Mouse (Mus musculus) cortical plate, adult 2 months (tissue): ENCODE results near the gene 1810062G17Rik. TPM values are rescaled to one million over a fixed set of nuclear protein-coding genes. Genes with fewer than 3 reads are reported as not detected.
A peak's percentile ranks its signal among the peaks of the same experiment; 100 is the strongest.

Experiments
- H3K27ac ChIP-seq: fragments of 200-500 bp; 2 replicates; pipeline ENCODE4 v1.5.1; 2012; ENCODE audit warnings: low read length, control low read depth, inconsistent platforms; ENCODE audit not compliant: insufficient read depth
- H3K4me1 ChIP-seq: fragments of 200-500 bp; 2 replicates; pipeline ENCODE4 v1.6.1; 2011; ENCODE audit warnings: low read length; ENCODE audit not compliant: control insufficient read depth, insufficient read depth
- H3K4me3 ChIP-seq: fragments of 200-500 bp; 2 replicates; pipeline ENCODE4 v1.5.1; 2011; ENCODE audit warnings: mild to moderate bottlenecking, low read length, control low read depth; ENCODE audit not compliant: insufficient read depth
- CTCF ChIP-seq: fragments of 200-500 bp; IDR thresholded peaks from 2 replicates; pipeline ENCODE4 v1.5.1; 2011; ENCODE audit warnings: mild to moderate bottlenecking, control low read depth, low read length; ENCODE audit not compliant: insufficient read depth; ENCODE audit errors: extremely low read depth
- POLR2A ChIP-seq: fragments of 200-500 bp; IDR thresholded peaks from 2 replicates; pipeline ENCODE4 v1.6.1; 2011; ENCODE audit warnings: mild to moderate bottlenecking, low read length, control low read depth; ENCODE audit not compliant: insufficient read depth; ENCODE audit errors: extremely low read depth
- polyA plus RNA-seq: library from polyadenylated mRNA; depleted of rRNA; stranded (reverse); fragments of >200 nt; gene quantifications from 2 replicates; pipeline ENCODE4 v1.2.3, GENCODE M21; 2012

The 1810062G17Rik gene
- polyA plus RNA-seq, 1 experiment, result 0.15 TPM

DNA sequence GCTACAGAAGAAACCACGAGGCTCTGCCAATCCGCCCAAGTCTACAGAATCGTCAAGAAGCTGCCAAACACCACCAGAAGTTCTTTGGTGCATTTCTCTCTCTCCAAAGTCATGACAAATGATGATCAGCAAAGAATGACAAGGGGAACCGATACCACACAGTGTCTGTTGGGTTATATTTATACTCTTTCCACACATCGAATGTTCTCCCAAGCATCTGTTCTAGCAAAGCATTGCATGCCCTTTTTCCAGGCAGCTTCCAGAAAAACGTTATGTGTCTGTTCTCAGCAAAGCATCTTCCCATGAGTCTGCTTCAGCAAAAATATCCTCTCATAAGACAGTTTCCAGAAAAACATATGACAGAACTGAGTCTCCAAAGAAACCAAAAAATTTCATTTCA, 11.1 kb downstream of the 1810062G17Rik start:
- Histone ChIP-seq H3K27ac (no peak overlapping the region), H3K4me1 (no peaks in the 10 kb centered on the region; the same call in 1 of the 2 replicates), H3K4me3 (no peak overlapping the region)
- TF ChIP-seq POLR2A, result no peak
- TF ChIP-seq CTCF, result no peak

DNA sequence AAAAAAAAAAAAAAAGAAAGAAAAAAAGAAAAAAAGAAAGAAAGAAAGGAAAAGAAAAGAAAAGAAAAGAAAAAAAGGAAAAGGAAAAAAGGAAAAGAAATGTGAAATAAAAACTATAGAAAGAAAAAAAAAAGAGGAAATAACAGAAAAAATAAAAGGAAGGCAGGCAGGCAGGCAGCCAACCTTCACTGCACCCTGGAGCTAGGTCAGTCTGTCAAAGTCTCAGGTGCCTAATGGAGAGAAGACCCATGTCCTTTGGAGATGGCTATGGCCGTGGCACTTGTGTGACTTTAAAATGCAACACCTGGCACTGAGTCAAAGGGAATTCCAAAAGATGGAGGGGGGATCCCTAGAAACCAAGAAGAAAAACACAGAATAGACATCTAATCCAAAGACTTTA, 12.6 kb downstream of the 1810062G17Rik start:
- Histone ChIP-seq H3K4me1 (no peaks in the 10 kb centered on the region; the same call in 1 of the 2 replicates), H3K27ac (no peak overlapping the region)

DNA sequence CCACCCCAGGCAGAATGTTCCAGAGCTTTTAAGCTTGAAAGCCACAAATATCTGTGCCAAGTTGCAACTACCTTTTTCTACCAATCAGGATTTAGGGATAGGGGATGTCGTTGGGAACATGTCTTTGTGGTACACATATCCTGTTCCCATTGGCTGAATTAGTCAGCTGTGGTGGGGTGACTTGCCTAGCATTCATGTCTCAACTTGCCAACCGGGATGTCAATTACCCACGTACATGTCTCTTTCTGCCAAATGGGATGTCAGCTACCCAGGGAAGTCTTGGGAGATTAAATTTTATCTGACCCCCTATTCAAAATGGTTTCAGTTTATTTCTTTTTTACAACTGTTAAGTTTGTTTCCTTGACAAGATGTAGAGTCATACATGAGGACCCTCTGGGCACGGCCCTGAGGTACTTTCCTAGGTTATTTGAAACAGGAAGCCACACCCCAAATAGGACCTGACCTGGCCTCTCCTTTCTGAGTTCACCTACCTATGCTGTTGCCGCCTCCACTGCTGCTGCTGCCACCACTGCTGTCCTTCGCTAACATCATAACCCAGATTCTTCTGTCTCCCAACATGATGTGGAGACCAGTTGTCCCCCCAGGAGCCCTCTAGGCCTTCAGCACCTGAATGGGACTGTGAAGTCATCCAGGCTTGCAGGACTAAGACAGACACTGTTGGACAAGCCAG, 13.3 kb downstream of the 1810062G17Rik start:
- TF ChIP-seq CTCF (no peak), POLR2A (no peak)
- Histone ChIP-seq H3K4me3 (no peak overlapping the region), H3K4me1 (no peaks in the 10 kb centered on the region; the same call in 1 of the 2 replicates), H3K27ac (no peak overlapping the region)

More for the DNA sequence above, 12.6 kb downstream of the 1810062G17Rik start:
- no peak overlapping the region for H3K4me3 ChIP-seq
- TF ChIP-seq POLR2A (no peak), CTCF (no peak)

DNA sequence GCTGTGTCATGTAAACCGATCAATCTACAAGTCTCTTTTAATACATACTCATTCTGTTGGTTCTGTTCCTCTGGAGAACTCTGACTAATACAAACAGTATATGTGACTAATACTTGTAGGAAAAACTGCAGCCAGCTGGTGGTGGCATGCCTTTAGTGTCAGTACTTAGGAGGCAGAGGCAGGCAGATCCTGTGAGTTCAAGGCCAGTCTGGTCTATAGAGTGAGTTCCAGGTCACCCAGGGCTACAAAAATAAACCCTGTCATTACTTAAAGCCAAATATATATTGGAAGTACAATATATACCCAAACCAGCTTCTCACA, 13.8 kb downstream of the 1810062G17Rik start:
- no peak overlapping the region for H3K27ac ChIP-seq
- TF ChIP-seq CTCF, result no peak
- no peak for TF ChIP-seq POLR2A
- H3K4me1 ChIP-seq, result no peaks in the 10 kb centered on the region; the same call in 1 of the 2 replicates
- H3K4me3 ChIP-seq, result no peak overlapping the region

DNA sequence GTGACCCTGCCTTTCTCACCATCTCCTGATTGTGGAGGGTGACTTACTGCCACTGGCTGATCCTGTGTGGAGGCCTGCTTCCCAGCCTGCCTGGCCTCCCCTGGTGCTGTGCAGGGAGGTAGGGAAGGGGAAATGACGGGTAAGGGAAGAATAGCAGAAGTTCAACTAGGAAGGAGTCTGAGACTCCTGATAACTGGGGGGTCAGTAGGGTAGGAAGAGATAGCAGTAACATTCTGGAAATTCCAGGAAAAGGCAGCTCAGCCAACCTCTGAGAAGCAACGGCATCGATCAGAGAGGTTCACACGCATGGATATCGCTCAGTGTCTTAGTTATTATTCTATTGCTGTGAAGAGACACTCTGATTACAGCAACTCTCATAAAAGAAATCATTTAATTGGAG, 15.8 kb downstream of the 1810062G17Rik start:
- TF ChIP-seq CTCF, result no peak
- no peak for TF ChIP-seq POLR2A
- Histone ChIP-seq H3K27ac (no peak overlapping the region), H3K4me1 (no peaks in the 10 kb centered on the region; the same call in 1 of the 2 replicates), H3K4me3 (no peak overlapping the region)

DNA sequence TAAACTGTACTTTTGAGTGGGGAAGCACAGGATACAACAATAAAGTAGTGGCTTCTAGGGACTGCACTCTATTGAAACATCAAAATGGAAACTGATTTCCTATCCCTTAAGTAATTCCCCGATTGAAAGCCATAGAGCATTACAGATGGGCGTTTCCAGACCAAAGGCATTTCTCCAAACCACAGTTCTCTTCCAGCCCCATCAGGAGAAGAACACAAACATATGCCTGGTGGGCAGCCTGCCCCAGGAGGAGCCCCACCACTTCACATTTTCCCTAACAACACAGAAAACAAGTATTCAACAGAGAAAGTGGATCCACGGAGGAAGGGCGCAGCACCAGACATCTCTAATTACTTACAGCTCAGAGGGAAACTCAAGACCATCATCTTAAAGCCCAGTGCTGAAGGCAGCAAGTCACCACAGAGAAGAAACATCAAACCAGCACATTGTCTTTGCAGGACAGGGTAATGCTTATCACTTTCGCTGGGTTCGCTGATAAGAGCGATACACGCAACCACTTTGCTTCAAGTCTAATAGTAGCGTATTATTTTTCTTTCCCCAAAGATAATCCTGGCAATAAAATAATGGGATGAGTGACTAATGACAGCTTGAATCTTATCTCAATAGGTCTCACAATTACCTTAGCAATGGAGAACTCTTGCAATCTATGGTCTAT, 17.1 kb downstream of the 1810062G17Rik start:
- H3K27ac ChIP-seq, result no peak overlapping the region
- no peaks in the 10 kb centered on the region; the same call in 1 of the 2 replicates for H3K4me1 ChIP-seq
- no peak for TF ChIP-seq POLR2A
- no peak for TF ChIP-seq CTCF
- H3K4me3 ChIP-seq, result no peak overlapping the region

DNA sequence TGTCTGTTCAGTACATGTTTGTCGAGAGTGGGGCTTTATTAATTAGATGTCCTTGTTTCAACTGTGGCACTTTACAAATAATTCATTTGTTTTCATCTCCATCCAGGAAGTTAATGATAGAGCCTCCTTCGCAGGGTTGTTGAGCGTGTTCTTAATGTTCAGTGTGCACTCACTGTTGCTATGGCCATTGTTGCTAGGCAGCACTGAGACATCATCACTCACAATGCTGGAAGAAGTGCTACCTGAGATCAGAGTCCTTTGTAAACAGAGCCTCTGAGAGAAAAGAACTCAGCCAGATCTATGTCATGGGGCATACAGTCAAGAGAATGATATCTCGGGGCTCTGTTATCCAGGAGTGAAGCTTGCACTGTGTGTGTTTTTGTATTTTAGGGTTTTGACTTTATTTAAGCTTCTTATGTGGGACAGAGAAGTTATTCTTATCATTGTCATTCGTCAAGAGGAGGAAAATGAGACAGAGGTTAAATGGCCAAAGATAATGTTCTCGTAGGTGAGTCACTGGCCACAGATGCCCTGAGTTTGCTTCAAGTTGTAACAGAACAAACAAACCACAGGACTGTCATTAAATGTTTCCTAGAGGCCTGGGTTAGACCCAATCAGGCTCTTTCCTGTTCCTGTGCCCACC, 18.0 kb downstream of the 1810062G17Rik start:
- TF ChIP-seq POLR2A, result no peak
- no peak for TF ChIP-seq CTCF
- H3K4me3 ChIP-seq, result no peak overlapping the region
- no peaks in the 10 kb centered on the region; the same call in 1 of the 2 replicates for H3K4me1 ChIP-seq
- H3K27ac ChIP-seq, result no peak overlapping the region

DNA sequence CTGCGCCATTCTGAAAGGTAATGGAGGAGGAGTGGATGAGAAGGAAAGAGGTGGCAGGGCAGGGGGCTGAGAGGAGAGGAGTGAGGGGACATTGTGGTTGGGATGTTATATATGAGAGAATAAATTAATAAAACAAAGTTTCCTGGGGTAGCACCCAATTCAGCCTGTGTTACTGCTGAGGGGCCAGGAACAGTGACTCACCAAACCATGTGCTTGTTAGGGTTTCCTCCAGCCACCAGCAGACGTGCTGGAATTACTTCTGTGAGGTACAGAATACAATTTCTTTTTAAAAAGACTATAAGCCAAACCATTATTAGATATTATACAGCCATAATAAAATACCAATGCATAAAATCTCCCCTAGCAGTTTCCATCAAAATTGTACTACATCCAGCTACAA, 18.9 kb downstream of the 1810062G17Rik start:
- Histone ChIP-seq H3K4me1 (no peaks in the 10 kb centered on the region; the same call in 1 of the 2 replicates), H3K27ac (no peak overlapping the region), H3K4me3 (no peak overlapping the region)
- TF ChIP-seq CTCF (no peak), POLR2A (no peak)

DNA sequence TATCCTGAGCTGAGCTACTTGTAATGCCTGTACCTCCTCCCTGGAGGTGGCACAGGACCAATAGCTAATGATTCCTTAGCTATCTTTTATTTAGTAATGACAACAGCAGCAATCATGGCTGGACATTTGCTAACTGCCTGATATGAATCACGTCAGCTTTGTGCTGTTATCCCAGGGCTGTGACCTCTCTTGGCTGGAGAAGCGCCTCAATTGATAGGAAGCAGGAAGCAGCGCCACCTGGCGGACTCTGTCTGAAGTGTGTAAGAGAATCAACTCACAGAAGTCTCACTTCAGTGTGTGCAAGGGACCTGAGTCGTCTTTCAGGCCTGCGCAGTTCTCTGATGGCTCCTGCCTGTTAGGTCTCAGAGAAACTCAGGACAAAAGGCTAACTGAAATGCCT, 19.7 kb downstream of the 1810062G17Rik start:
- H3K4me1 ChIP-seq, result no peaks in the 10 kb centered on the region; the same call in 1 of the 2 replicates
- no peak overlapping the region for H3K27ac ChIP-seq
- TF ChIP-seq POLR2A, result no peak
- TF ChIP-seq CTCF, result peak; percentile 84
- no peak overlapping the region for H3K4me3 ChIP-seq
